In the genomic region with DNA sequence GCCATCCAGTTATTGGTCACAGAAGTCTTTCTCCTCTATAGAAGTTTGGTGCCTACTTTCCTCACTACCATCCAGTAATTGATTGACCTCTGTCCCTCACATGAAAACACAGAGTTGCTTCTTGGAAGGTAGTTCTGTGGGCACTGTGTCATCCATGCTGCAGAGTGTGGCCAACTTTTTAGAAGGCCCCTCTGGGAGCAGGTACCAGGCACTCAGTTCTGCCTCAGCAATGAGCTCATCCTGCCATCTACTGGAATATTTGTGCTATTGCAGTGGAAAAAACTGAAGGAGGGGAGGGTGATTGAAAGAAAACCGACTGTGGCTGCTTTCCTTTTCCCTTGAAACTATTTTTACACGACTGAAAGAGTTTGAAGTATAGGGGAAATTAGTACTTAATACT, we compare ENCODE assay signal across 8 mouse cellular contexts.
DNase-seq lines count a peak whose midpoint lies in the region; ATAC-seq and TF ChIP-seq lines count a peak whose summit lies in the region.

No protein-coding gene starts in this region.

- 6% methylated on average over 2 of the region's 2 CpGs for WGBS in hindbrain, embryonic 11.5 days
- 4% methylated on average over 2 of the region's 2 CpGs for WGBS in liver, postnatal 0 days (ENCODE audit: insufficient replicate concordance)
- WGBS in olfactory bulb, adult 2 months = 1% methylated on average over 2 of the region's 2 CpGs

- H3K9ac ChIP-seq in hindbrain, embryonic 11.5 days (ENCODE audit: low read depth, low read length) = no peak overlapping the region
- no peak overlapping the region for H3K9ac ChIP-seq in liver, postnatal 0 days (replicated peaks)

- no peaks in the 10 kb centered on the region for H3K4me1 ChIP-seq in hindbrain, embryonic 11.5 days (replicated peaks; ENCODE audit: control insufficient read depth, insufficient read depth, low read length)
- no peaks in the 10 kb centered on the region for H3K4me1 ChIP-seq in liver, postnatal 0 days (ENCODE audit: insufficient read depth)
- peaks cover 1% of the 10 kb centered on the region; the same call in 1 of the 2 replicates for H3K4me1 ChIP-seq in olfactory bulb, adult 2 months (ENCODE audit: control insufficient read depth, insufficient read depth, low read length)

- no peak for TF ChIP-seq EP300 in liver, postnatal 0 days (IDR thresholded peaks at IDR 0.05; ENCODE audit: low read depth)

- no peak overlapping the region for H3K27ac ChIP-seq in hindbrain, embryonic 11.5 days (ENCODE audit: low read depth, low read length)
- H3K27ac ChIP-seq in liver, postnatal 0 days (ENCODE audit: low read depth) = no peak overlapping the region
- no peak overlapping the region for H3K27ac ChIP-seq in olfactory bulb, adult 2 months (ENCODE audit: insufficient read depth, low read depth, low read length)

- peak; percentile 86 for TF ChIP-seq CTCF in liver, postnatal 0 days (IDR thresholded peaks at IDR 0.05; ENCODE audit: low read depth)
- peak; percentile 48; the same call in 1 of the 2 replicates for TF ChIP-seq CTCF in olfactory bulb, adult 2 months (IDR thresholded peaks at IDR 0.05; ENCODE audit: insufficient read depth, low read depth, low read length)

- no peaks in the 10 kb centered on the region for H3K27me3 ChIP-seq in hindbrain, embryonic 11.5 days (ENCODE audit: control insufficient read depth, insufficient read depth, low read length)
- no peaks in the 10 kb centered on the region for H3K27me3 ChIP-seq in liver, postnatal 0 days (ENCODE audit: insufficient read depth, low read length)

- no peaks in the 10 kb centered on the region for H3K9me3 ChIP-seq in hindbrain, embryonic 11.5 days (ENCODE audit: control insufficient read depth, low read length)
- no peaks in the 10 kb centered on the region for H3K9me3 ChIP-seq in liver, postnatal 0 days (ENCODE audit: low read length)

- no peak overlapping the region for H3K4me2 ChIP-seq in hindbrain, embryonic 11.5 days (replicated peaks; ENCODE audit: low read depth, low read length)
- no peak overlapping the region for H3K4me2 ChIP-seq in liver, postnatal 0 days (ENCODE audit: low read depth, low read length)

- TF ChIP-seq POLR2A in olfactory bulb, adult 2 months (IDR thresholded peaks at IDR 0.05; ENCODE audit: insufficient read depth, low read depth, low read length) = no peak

- peak; percentile 38 for DNase-seq in left cerebral cortex, postnatal 4 days
- no peak for DNase-seq in left cerebral cortex, adult 8-10 months (ENCODE audit: low spot score in 2 of 2)
- peak; percentile 73 for DNase-seq in Muller cell, postnatal 12 days (ENCODE audit: inconsistent ontology term)
- peak; percentile 17 to 53 for DNase-seq in cerebellum, postnatal 25 days
- DNase-seq in hindbrain, embryonic 11.5 days (ENCODE audit: low spot score) = peak; percentile 76
- DNase-seq in liver, postnatal 0 days = peak; percentile 17
- no peak for DNase-seq in frontal cortex, postnatal 25 days (ENCODE audit: low spot score in 2 of 2)

- intact Hi-C loops in left cerebral cortex, postnatal 4 days (cut with DNase I) = loop anchor here (2.0 to 10.0 kb wide), 4 partner anchors 294 to 778 kb away; no protein-coding TSS in a partner anchor

- H3K4me3 ChIP-seq in hindbrain, embryonic 11.5 days (ENCODE audit: low read depth, low read length) = no peak overlapping the region
- no peak overlapping the region for H3K4me3 ChIP-seq in liver, postnatal 0 days (ENCODE audit: low read depth, low read length)
- no peak overlapping the region for H3K4me3 ChIP-seq in olfactory bulb, adult 2 months (ENCODE audit: insufficient read depth, low read depth, low read length)

- H3K36me3 ChIP-seq in hindbrain, embryonic 11.5 days (ENCODE audit: control insufficient read depth, insufficient read depth, low read length) = no peaks in the 10 kb centered on the region
- no peaks in the 10 kb centered on the region for H3K36me3 ChIP-seq in liver, postnatal 0 days (replicated peaks; ENCODE audit: insufficient read depth, low read length)

- peak; percentile 75 for ATAC-seq in hindbrain, embryonic 11.5 days (ENCODE audit: low FRiP score)
- no peak for ATAC-seq in liver, postnatal 0 days

Comparison
In these comparisons a context has a peak if more than half of its experiments do, and no peak if none do; other contexts are left out.
1. DNase-seq: peak in left cerebral cortex, postnatal 4 days (single experiment), Muller cell, postnatal 12 days (single experiment), cerebellum, postnatal 25 days (2 of 2), hindbrain, embryonic 11.5 days (single experiment) and liver, postnatal 0 days (single experiment); none in left cerebral cortex, adult 8-10 months (0 of 2) and frontal cortex, postnatal 25 days (0 of 2).